Mouse (Mus musculus): ENCODE measurements around the gene Naip1. TPM values are rescaled to one million over a fixed set of nuclear protein-coding genes. Genes with fewer than 3 reads are reported as not detected.
"Not testable (repeated sequence)": the region's sequence is repeated elsewhere in the genome, so short reads cannot be mapped to it uniquely, and the experiment has no call there.

Gene Naip1
- polyA plus RNA-seq (2012; rRNA removed), result 0.17 and 0.23 TPM in 2 replicates

DNA sequence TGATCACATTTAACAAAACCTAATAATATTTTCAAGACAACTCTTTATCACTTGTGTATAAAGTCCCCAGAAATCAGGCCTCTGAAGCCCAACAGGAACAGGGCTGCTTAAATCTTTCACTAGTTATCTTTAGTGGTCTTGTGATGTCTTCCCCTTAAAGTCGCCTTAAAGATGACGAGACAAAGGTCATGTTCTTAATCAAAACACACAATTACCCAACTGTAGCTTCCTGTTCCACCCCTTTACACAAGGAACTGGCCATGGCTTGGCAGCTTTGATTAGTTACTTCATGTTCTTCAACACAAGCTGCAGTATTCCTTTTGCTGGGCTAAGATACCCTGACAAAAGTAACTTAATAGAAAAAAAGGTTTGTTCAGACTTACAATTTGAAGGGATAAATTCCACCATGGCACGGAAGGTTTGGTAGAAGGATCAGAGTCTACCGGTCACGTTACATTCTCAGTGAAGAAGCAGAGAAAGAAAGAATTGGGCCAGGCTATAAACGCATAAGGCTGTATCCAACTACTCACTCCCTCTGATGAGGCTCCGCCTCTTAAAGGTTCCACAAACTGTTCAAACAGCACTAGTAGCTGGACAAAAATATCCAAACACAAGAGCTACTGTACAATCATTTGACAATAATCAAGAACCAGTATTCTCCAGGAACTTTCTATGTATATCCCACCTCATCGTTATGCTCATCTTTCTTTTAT is at the start of gene Naip1:
TSS of gene Naip1 (minus strand) at position 455 of the 713 bp plus-strand sequence.
- WGBS, result 70% methylated on average over 8 of the region's 8 CpGs
- H3K4me3 ChIP-seq (ENCODE audit: insufficient read depth, low read depth, low read length); H3K36me3 ChIP-seq (ENCODE audit: control insufficient read depth, insufficient read depth, low read length); H3K27ac ChIP-seq (ENCODE audit: insufficient read depth, low read depth, low read length); H3K4me1 ChIP-seq (ENCODE audit: control insufficient read depth, insufficient read depth, low read length); H3K27me3 ChIP-seq (replicated peaks; ENCODE audit: control insufficient read depth, insufficient read depth, low read length); DNase-seq: not testable (repeated sequence)

- DNase-seq; H3K4me3 ChIP-seq (ENCODE audit: insufficient read depth, low read depth, low read length); H3K27me3 ChIP-seq (replicated peaks; ENCODE audit: control insufficient read depth, insufficient read depth, low read length); H3K4me1 ChIP-seq (ENCODE audit: control insufficient read depth, insufficient read depth, low read length); H3K27ac ChIP-seq (ENCODE audit: insufficient read depth, low read depth, low read length); H3K36me3 ChIP-seq (ENCODE audit: control insufficient read depth, insufficient read depth, low read length): not testable (repeated sequence)
Observed at GRCm38 (mm10) chr13:100499625-100500024, 47.0 kb upstream of the Naip1 start.

GRCm38 (mm10) chr13:100495337-100495736 is 42.7 kb upstream of the Naip1 start:
- Histone ChIP-seq H3K36me3 (ENCODE audit: control insufficient read depth, insufficient read depth, low read length) (no peaks in the 10 kb centered on the region), H3K27ac (ENCODE audit: insufficient read depth, low read depth, low read length) (no peak overlapping the region), H3K27me3 (replicated peaks; ENCODE audit: control insufficient read depth, insufficient read depth, low read length) (no peaks in the 10 kb centered on the region), H3K4me1 (ENCODE audit: control insufficient read depth, insufficient read depth, low read length) (peaks cover 2% of the 10 kb centered on the region; the same call in 1 of the 2 replicates), H3K4me3 (ENCODE audit: insufficient read depth, low read depth, low read length) (no peak overlapping the region)
- TF ChIP-seq CTCF (conservative IDR thresholded peaks at IDR 0.05; ENCODE audit: insufficient read depth, insufficient read length, low read depth, low read length) (no peak), POLR2A (IDR thresholded peaks at IDR 0.05; ENCODE audit: low read depth, low read length) (no peak)
- no peak for DNase-seq
- WGBS, result 85% methylated on average over 4 of the region's 4 CpGs

DNA sequence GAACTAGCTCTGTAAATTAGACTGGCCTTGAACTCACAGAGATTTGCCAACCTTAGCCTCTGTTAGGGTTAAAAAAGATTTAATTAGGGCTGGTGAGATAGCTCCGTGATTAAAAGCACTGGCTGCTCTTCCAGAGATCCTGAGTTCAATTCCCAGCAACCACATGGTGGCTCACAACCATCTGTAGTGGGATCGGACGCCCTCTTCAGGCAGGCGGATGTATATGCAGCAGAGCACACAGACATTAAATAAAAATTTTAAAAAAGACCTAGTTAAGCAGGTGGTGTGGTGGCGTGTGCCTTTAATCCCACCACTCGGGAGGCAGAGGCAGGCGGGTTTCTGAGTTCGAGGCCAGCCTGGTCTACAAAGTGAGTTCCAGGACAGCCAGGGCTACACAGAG is 41.7 kb upstream of the Naip1 start:
- not testable (repeated sequence) for DNase-seq; H3K4me3 ChIP-seq (ENCODE audit: insufficient read depth, low read depth, low read length); H3K4me1 ChIP-seq (ENCODE audit: control insufficient read depth, insufficient read depth, low read length); H3K27me3 ChIP-seq (replicated peaks; ENCODE audit: control insufficient read depth, insufficient read depth, low read length); H3K27ac ChIP-seq (ENCODE audit: insufficient read depth, low read depth, low read length); H3K36me3 ChIP-seq (ENCODE audit: control insufficient read depth, insufficient read depth, low read length)
- 0 out of 2 replicates have a peak, but pooled peaks have one; percentile 27 for TF ChIP-seq CTCF (conservative IDR thresholded peaks at IDR 0.05; ENCODE audit: insufficient read depth, insufficient read length, low read depth, low read length)
- WGBS, result 72% methylated on average over 8 of the region's 8 CpGs

- no peaks in the 10 kb centered on the region; the same call in 1 of the 2 replicates for H3K36me3 ChIP-seq (ENCODE audit: control insufficient read depth, insufficient read depth, low read length)
- DNase-seq, result no peak
- no peak overlapping the region for H3K4me3 ChIP-seq (ENCODE audit: insufficient read depth, low read depth, low read length)
- H3K27ac ChIP-seq (ENCODE audit: insufficient read depth, low read depth, low read length), result no peak overlapping the region
- H3K4me1 ChIP-seq (ENCODE audit: control insufficient read depth, insufficient read depth, low read length), result peaks cover 2% of the 10 kb centered on the region; the same call in 1 of the 2 replicates
- 59% methylated on average over 8 of the region's 8 CpGs for WGBS
- TF ChIP-seq CTCF (conservative IDR thresholded peaks at IDR 0.05; ENCODE audit: insufficient read depth, insufficient read length, low read depth, low read length) (no peak), POLR2A (IDR thresholded peaks at IDR 0.05; ENCODE audit: low read depth, low read length) (no peak)
- no peaks in the 10 kb centered on the region for H3K27me3 ChIP-seq (replicated peaks; ENCODE audit: control insufficient read depth, insufficient read depth, low read length)
Observed at GRCm38 (mm10) chr13:100493313-100493712, 40.6 kb upstream of the Naip1 start.

DNA sequence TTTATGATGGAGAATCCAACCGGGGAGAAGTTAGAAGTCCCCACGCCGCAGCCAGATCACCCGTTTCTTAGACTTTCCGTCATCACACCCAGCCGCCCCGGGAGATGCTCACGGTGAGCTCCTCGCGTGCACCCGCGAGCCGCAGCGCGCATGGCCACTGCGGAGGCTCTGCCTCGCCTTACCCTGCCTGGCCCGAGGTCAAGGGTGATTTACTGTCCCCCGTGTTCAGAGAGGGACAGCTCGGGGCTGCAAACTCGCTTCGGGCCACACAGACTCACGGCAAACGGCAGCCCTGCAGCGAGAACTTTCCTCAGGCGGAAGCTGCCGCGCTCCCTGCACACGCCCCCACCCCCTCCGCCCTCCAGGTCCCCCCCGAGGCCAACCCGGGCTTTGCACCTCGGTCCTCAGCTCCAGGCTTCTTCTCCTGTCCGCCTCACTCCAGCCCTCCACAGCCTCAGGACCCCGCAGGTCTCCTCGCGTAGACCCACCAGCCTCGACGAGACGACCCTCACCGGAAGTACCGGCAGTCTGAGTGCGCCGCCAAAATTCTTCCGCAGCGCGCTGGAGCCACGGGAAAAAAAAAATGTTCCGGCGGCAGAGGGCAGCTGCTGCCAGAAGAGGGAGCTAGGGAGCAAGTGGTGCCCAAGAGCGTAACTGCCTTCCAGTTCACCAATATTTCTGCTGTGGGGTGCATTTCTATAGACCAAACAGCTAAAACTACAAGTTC is 39.6 kb upstream of the Naip1 start, which contains the start of gene Gtf2h2:
TSS of gene Gtf2h2 (minus strand) at position 519 of the 727 bp plus-strand sequence.
- Histone ChIP-seq H3K27ac (ENCODE audit: insufficient read depth, low read depth, low read length) (peak within 1 kb of the TSS; percentile 62), H3K4me3 (ENCODE audit: insufficient read depth, low read depth, low read length) (peak within 1 kb of the TSS; percentile 99), H3K27me3 (replicated peaks; ENCODE audit: control insufficient read depth, insufficient read depth, low read length) (no peaks in the 10 kb centered on the region), H3K36me3 (ENCODE audit: control insufficient read depth, insufficient read depth, low read length) (no peaks in the 10 kb centered on the region; the same call in 1 of the 2 replicates), H3K4me1 (ENCODE audit: control insufficient read depth, insufficient read depth, low read length) (peaks cover 2% of the 10 kb centered on the region; the same call in 1 of the 2 replicates)
- WGBS, result under 1% methylated on average over 51 of the region's 51 CpGs
- peak; percentile 87 for DNase-seq
- TF ChIP-seq POLR2A (IDR thresholded peaks at IDR 0.05; ENCODE audit: low read depth, low read length), result no peak
- TF ChIP-seq CTCF (conservative IDR thresholded peaks at IDR 0.05; ENCODE audit: insufficient read depth, insufficient read length, low read depth, low read length), result peak; percentile 90

GRCm38 (mm10) chr13:100491623-100492022 is 39.0 kb upstream of the Naip1 start:
- no peak for DNase-seq
- Histone ChIP-seq H3K27ac (ENCODE audit: insufficient read depth, low read depth, low read length) (0 out of 2 replicates have a peak overlapping the region, but pooled peaks have one; percentile 62), H3K36me3 (ENCODE audit: control insufficient read depth, insufficient read depth, low read length) (no peaks in the 10 kb centered on the region; the same call in none of the 2 replicates), H3K27me3 (replicated peaks; ENCODE audit: control insufficient read depth, insufficient read depth, low read length) (no peaks in the 10 kb centered on the region), H3K4me3 (ENCODE audit: insufficient read depth, low read depth, low read length) (peak overlapping the region; percentile 99), H3K4me1 (ENCODE audit: control insufficient read depth, insufficient read depth, low read length) (peaks cover 2% of the 10 kb centered on the region; the same call in 1 of the 2 replicates)
- WGBS, result 14% methylated on average over 6 of the region's 6 CpGs
- TF ChIP-seq CTCF (conservative IDR thresholded peaks at IDR 0.05; ENCODE audit: insufficient read depth, insufficient read length, low read depth, low read length), result no peak
- TF ChIP-seq POLR2A (IDR thresholded peaks at IDR 0.05; ENCODE audit: low read depth, low read length), result no peak
